ENCODE assay signal across 28 mouse cellular contexts in the genomic region with DNA sequence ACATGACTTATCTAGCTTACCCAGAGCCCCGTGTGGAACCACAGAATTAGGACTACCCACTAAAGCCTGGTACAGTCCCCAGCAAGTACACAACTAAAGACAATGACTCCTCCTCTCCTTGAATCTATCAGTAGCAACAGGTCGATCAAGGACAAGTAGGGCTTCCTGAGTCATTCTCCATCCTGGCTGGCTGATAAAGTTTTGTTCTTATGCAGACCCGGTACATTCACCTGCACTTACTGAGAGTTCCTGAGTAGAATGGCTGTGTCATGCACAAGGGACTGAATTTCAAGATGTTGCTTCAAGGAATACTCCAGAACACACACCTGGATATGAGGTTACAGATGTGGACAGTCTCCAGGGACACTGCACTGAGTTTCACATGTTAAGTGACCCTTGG. TPM values are rescaled to one million over a fixed set of nuclear protein-coding genes. Genes with fewer than 3 reads are reported as not detected.
DNase-seq lines count a peak whose midpoint lies in the region; ATAC-seq and TF ChIP-seq lines count a peak whose summit lies in the region.
"Had no signal": no experiment of that assay in that cellular context is flagged by ENCODE, and none has a peak within 500 bp of the region (broad histone marks: within the 10 kb centered on the region; RNA-seq: fewer than 3 reads in every experiment).

No protein-coding gene starts in this region.

- H3K27ac ChIP-seq in ES-E14 (ENCODE audit: insufficient read depth, low read depth, low read length, poor library complexity, severe bottlenecking): no peak overlapping the region
- no peak overlapping the region for H3K27ac ChIP-seq in hindbrain, embryonic 13.5 days
- no peak overlapping the region for H3K27ac ChIP-seq in kidney, embryonic 14.5 days (ENCODE audit: low read depth, low read length)
- H3K27ac ChIP-seq in hindbrain, embryonic 16.5 days (ENCODE audit: low read depth, low read length): no peak overlapping the region

- 92% methylated on average over 3 of the region's 3 CpGs for WGBS in hindbrain, embryonic 13.5 days
- 86% methylated on average over 3 of the region's 3 CpGs for WGBS in kidney, embryonic 14.5 days
- 89% methylated on average over 3 of the region's 3 CpGs for WGBS in hindbrain, embryonic 16.5 days

- H3K4me3 ChIP-seq in ES-E14 (ENCODE audit: insufficient read depth in 1 of 2, low read depth in 1 of 2, low read length in 2 of 2, poor library complexity in 1 of 2, severe bottlenecking in 1 of 2): no peak overlapping the region
- H3K4me3 ChIP-seq in hindbrain, embryonic 13.5 days: no peak overlapping the region
- H3K4me3 ChIP-seq in kidney, embryonic 14.5 days (ENCODE audit: low read length): no peak overlapping the region
- no peak overlapping the region for H3K4me3 ChIP-seq in hindbrain, embryonic 16.5 days (ENCODE audit: low read length)

- in situ Hi-C loops in ES-E14 (cut with MboI; ENCODE audit: low sequenced_read_pairs in 2 of 2, unreplicated experiment in 2 of 2): no loop called here

- no peak overlapping the region for H3K9ac ChIP-seq in ES-E14 (ENCODE audit: insufficient read depth, low read depth, low read length, poor library complexity, severe bottlenecking)
- no peak overlapping the region for H3K9ac ChIP-seq in hindbrain, embryonic 13.5 days
- no peak overlapping the region for H3K9ac ChIP-seq in kidney, embryonic 14.5 days (ENCODE audit: low read depth, low read length)
- H3K9ac ChIP-seq in hindbrain, embryonic 16.5 days (ENCODE audit: low read depth, low read length): no peak overlapping the region

- H3K27me3 ChIP-seq in hindbrain, embryonic 13.5 days: peaks cover 43% of the 10 kb centered on the region
- no peaks in the 10 kb centered on the region for H3K27me3 ChIP-seq in kidney, embryonic 14.5 days (ENCODE audit: control insufficient read depth, insufficient read depth, low read length)
- peaks cover 7% of the 10 kb centered on the region for H3K27me3 ChIP-seq in hindbrain, embryonic 16.5 days (replicated peaks; ENCODE audit: control insufficient read depth, insufficient read depth, low read length)
- H3K27me3 ChIP-seq: Patski had no signal

- no peaks in the 10 kb centered on the region for H3K9me3 ChIP-seq in ES-E14 (ENCODE audit: control insufficient read depth, insufficient read depth, low read depth, low read length)
- no peaks in the 10 kb centered on the region for H3K9me3 ChIP-seq in hindbrain, embryonic 13.5 days
- H3K9me3 ChIP-seq in kidney, embryonic 14.5 days (ENCODE audit: control insufficient read depth, low read length): no peaks in the 10 kb centered on the region
- no peaks in the 10 kb centered on the region for H3K9me3 ChIP-seq in hindbrain, embryonic 16.5 days (ENCODE audit: control insufficient read depth, low read length)
- H3K9me3 ChIP-seq: G1E had no signal

- peak; percentile 74 for DNase-seq in ES-CJ7 (ENCODE audit: low read depth, low spot score)
- no peak for DNase-seq in ES-E14 (ENCODE audit: low read depth, low spot score)
- peak; percentile 67 for DNase-seq in R1 (ENCODE audit: low read depth, low spot score)
- DNase-seq in ZHBTc4 (ENCODE audit: low read depth, low spot score): peak; percentile 67
- no peak for DNase-seq in left cerebral cortex, postnatal 25 days (ENCODE audit: low spot score in 2 of 2)
- DNase-seq: adrenal gland, adult 2 months; adrenal gland, adult 8-10 months; adrenal gland, postnatal 10 days; adrenal gland, postnatal 14 days; adrenal gland, postnatal 25 days; adrenal gland, postnatal 36 days; B cell, adult 2 months; cerebellum, adult 11 months; cerebellum, adult 11-12 months; cerebellum, adult 18-20 months; cerebellum, adult 2 months; cerebellum, adult 8-10 months; cerebellum, adult 9-10 months had no signal

- intact Hi-C loops in left cerebral cortex, postnatal 25 days (cut with DNase I): no loop called here

- H3K4me2 ChIP-seq in hindbrain, embryonic 13.5 days: no peak overlapping the region
- no peak overlapping the region for H3K4me2 ChIP-seq in kidney, embryonic 14.5 days (replicated peaks; ENCODE audit: low read depth, low read length)
- H3K4me2 ChIP-seq in hindbrain, embryonic 16.5 days (ENCODE audit: low read length): no peak overlapping the region

- no peaks in the 10 kb centered on the region for H3K36me3 ChIP-seq in ES-E14 (ENCODE audit: control insufficient read depth, insufficient read depth, low read length, poor library complexity, severe bottlenecking)
- H3K36me3 ChIP-seq in hindbrain, embryonic 13.5 days: no peaks in the 10 kb centered on the region
- no peaks in the 10 kb centered on the region for H3K36me3 ChIP-seq in kidney, embryonic 14.5 days (ENCODE audit: control insufficient read depth, insufficient read depth, low read length)
- H3K36me3 ChIP-seq in hindbrain, embryonic 16.5 days (ENCODE audit: control insufficient read depth, insufficient read depth, low read length): no peaks in the 10 kb centered on the region
- H3K36me3 ChIP-seq: G1E had no signal

- ATAC-seq in hindbrain, embryonic 13.5 days (ENCODE audit: low FRiP score): no peak
- ATAC-seq in kidney, embryonic 14.5 days (ENCODE audit: low FRiP score, low TSS enrichment): no peak
- ATAC-seq in hindbrain, embryonic 16.5 days: no peak
- ATAC-seq: activated CD4-positive, CD25-positive, alpha-beta regulatory T cell, adult 4 months; CD4-positive, CD25-positive, alpha-beta regulatory T cell, adult 4 months; Patski had no signal

- peaks cover 7 to 12% of the 10 kb centered on the region in 2 experiments for H3K4me1 ChIP-seq in ES-E14 (ENCODE audit: control insufficient read depth in 2 of 2, insufficient read depth in 2 of 2, low read length in 2 of 2, poor library complexity in 1 of 2)
- peaks cover 18% of the 10 kb centered on the region for H3K4me1 ChIP-seq in hindbrain, embryonic 13.5 days (replicated peaks)
- H3K4me1 ChIP-seq in kidney, embryonic 14.5 days (ENCODE audit: control insufficient read depth, insufficient read depth, low read length): no peaks in the 10 kb centered on the region; the same call in 1 of the 2 replicates
- peaks cover 6% of the 10 kb centered on the region for H3K4me1 ChIP-seq in hindbrain, embryonic 16.5 days (ENCODE audit: control insufficient read depth, insufficient read depth, low read depth, low read length)

TF ChIP-seq in ES-E14, 5 proteins besides CTCF, POLR2A, EP300 and RAD21:
- TF ChIP-seq MAFK (IDR thresholded peaks at IDR 0.05; ENCODE audit: insufficient read depth, low read depth, low read length) (peak; percentile 76), ZNF384 (IDR thresholded peaks at IDR 0.05; ENCODE audit: low read depth, low read length) (no peak)

RNA-seq across cellular contexts. Expression of a gene that starts 1.8 kb away (rescaled TPM):
- 29.8 and 44.3 TPM in 2 replicates for total RNA-seq in ES-E14 (2012; rRNA removed)
- polyA plus RNA-seq in hindbrain, embryonic 13.5 days (2015; fragmentation: Nextera tagmentation; extraction: Ambion mirVana): 2.4 and 2.6 TPM in 2 replicates
- polyA plus RNA-seq in kidney, embryonic 14.5 days (2014; fragmentation: Nextera tagmentation; extraction: Ambion mirVana): 14.5 and 17.1 TPM in 2 replicates
- 1.6 and 2.8 TPM in 2 replicates for polyA plus RNA-seq in hindbrain, embryonic 16.5 days (2015; fragmentation: Nextera tagmentation; extraction: Ambion mirVana)
- 1 to 10 TPM; 5.6 to 5.7 TPM for total RNA-seq in left cerebral cortex, postnatal 25 days (2021)
- polyA plus RNA-seq: G1E had no signal

RNA-seq across cellular contexts. Expression of a gene that starts 9.6 kb away (rescaled TPM):
- total RNA-seq in ES-E14 (2012; rRNA removed): 43.5 and 51.1 TPM in 2 replicates
- 8.2 and 9.6 TPM in 2 replicates for polyA plus RNA-seq in hindbrain, embryonic 13.5 days (2015; fragmentation: Nextera tagmentation; extraction: Ambion mirVana)
- polyA plus RNA-seq in kidney, embryonic 14.5 days (2014; fragmentation: Nextera tagmentation; extraction: Ambion mirVana): 28.1 and 33.0 TPM in 2 replicates
- polyA plus RNA-seq in hindbrain, embryonic 16.5 days (2015; fragmentation: Nextera tagmentation; extraction: Ambion mirVana): 5.4 and 6.5 TPM in 2 replicates
- under 1 TPM; 0.18 to 0.32 TPM for total RNA-seq in left cerebral cortex, postnatal 25 days (2021)

RNA-seq across cellular contexts. Expression of a gene that starts 51.7 kb away (rescaled TPM):
- 0.22 and 0.90 TPM in 2 replicates for total RNA-seq in ES-E14 (2012; rRNA removed)
- polyA plus RNA-seq in hindbrain, embryonic 13.5 days (2015; fragmentation: Nextera tagmentation; extraction: Ambion mirVana): not detected in 2 replicates
- polyA plus RNA-seq in kidney, embryonic 14.5 days (2014; fragmentation: Nextera tagmentation; extraction: Ambion mirVana): 1.0 and 1.1 TPM in 2 replicates
- polyA plus RNA-seq in hindbrain, embryonic 16.5 days (2015; fragmentation: Nextera tagmentation; extraction: Ambion mirVana): 0.46 and 0.51 TPM in 2 replicates
- total RNA-seq in left cerebral cortex, postnatal 25 days (2021): not detected
- total RNA-seq: CH12.LX, G1E, MEL had no signal
- polyA plus RNA-seq: C2C12; CD4-positive, CD25-positive, alpha-beta regulatory T cell, adult 4 months; cerebellum, adult 2 months; G1E; Patski had no signal

Comparison
In these comparisons a context has a peak if more than half of its experiments do, and no peak if none do; other contexts are left out.
1. DNase-seq: peak in ES-CJ7 (single experiment), R1 (single experiment) and ZHBTc4 (single experiment); none in ES-E14 (single experiment) and left cerebral cortex, postnatal 25 days (0 of 2).